Mouse (Mus musculus) CH12.LX (cell line): Measurements from ENCODE around the gene Gnptab. TPM values are rescaled to one million over a fixed set of nuclear protein-coding genes. Genes with fewer than 3 reads are reported as not detected.

Experiments used
- DNase-seq: peaks from one replicate; pipeline ENCODE4 v3.0.0-alpha.2; 2013; ENCODE audit errors: extremely low read depth
- H3K27ac ChIP-seq: 2 replicates; pipeline ENCODE4 v1.5.1; 2012; ENCODE audit warnings: low read depth, mild to moderate bottlenecking, control low read depth, moderate library complexity; ENCODE audit not compliant: insufficient read depth
- H3K27me3 ChIP-seq: replicated peaks from 2 replicates; pipeline ENCODE3; 2012; ENCODE audit warnings: inconsistent platforms
- H3K36me3 ChIP-seq, 2 experiments: replicated peaks in 1 of 2; 2 replicates each; pipeline versions ENCODE3 to v1.6.1; 2012; ENCODE audit warnings: inconsistent platforms in 1 of 2, low read length in 1 of 2, mild to moderate bottlenecking in 1 of 2, mixed read lengths in 1 of 2, moderate library complexity in 1 of 2; ENCODE audit not compliant: control insufficient read depth in 1 of 2, insufficient read depth in 1 of 2
- H3K4me1 ChIP-seq, 2 experiments: 2 replicates each; pipeline ENCODE4 v1.6.1; 2012; ENCODE audit warnings: inconsistent platforms in 1 of 2, moderate library complexity in 1 of 2; ENCODE audit not compliant: insufficient read depth in 2 of 2, control insufficient read depth in 1 of 2
- H3K4me2 ChIP-seq: 2 replicates; pipeline ENCODE4 v1.6.1; 2012; ENCODE audit warnings: low read depth, mild to moderate bottlenecking, control low read depth; ENCODE audit not compliant: poor library complexity, insufficient read depth, severe bottlenecking
- H3K4me3 ChIP-seq, 3 experiments: fragments of 150-350 bp in 1 of 3; sonication (generic) in 1 of 3; replicated peaks in 1 of 3; 2 replicates each; pipeline versions ENCODE3 to v1.5.1; 2011 to 2012; ENCODE audit warnings: low read depth in 2 of 3, low read length in 2 of 3, mild to moderate bottlenecking in 2 of 3, moderate library complexity in 2 of 3, control low read depth in 1 of 3, improper control_type of control experiment in 1 of 3, inconsistent platforms in 1 of 3, mixed read lengths in 1 of 3; ENCODE audit not compliant: poor library complexity in 1 of 3
- H3K79me2 ChIP-seq: replicated peaks from 2 replicates; pipeline ENCODE4 v1.6.1; 2012; ENCODE audit warnings: mild to moderate bottlenecking, moderate library complexity; ENCODE audit not compliant: control insufficient read depth, poor library complexity, insufficient read depth, severe bottlenecking; ENCODE audit errors: extremely low read depth
- H3K9ac ChIP-seq: 2 replicates; pipeline ENCODE4 v1.6.1; 2012; ENCODE audit warnings: low read depth, mild to moderate bottlenecking, control low read depth, moderate library complexity; ENCODE audit not compliant: insufficient read depth
- H3K9me3 ChIP-seq: replicated peaks from 2 replicates; pipeline ENCODE3; 2012; ENCODE audit warnings: low read length, inconsistent platforms, mixed read lengths
- CHD2 ChIP-seq: IDR thresholded peaks from 2 replicates; pipeline ENCODE4 v1.6.1; 2011; ENCODE audit warnings: low read length, improper control_type of control experiment
- CTCF ChIP-seq, 2 experiments: IDR thresholded peaks in 1 of 2; conservative IDR thresholded peaks in 1 of 2; 2 replicates each; pipeline ENCODE4 v1.5.1; 2011 to 2012; ENCODE audit warnings: low read depth in 2 of 2, low read length in 2 of 2, improper control_type of control experiment in 1 of 2, inconsistent platforms in 1 of 2, mild to moderate bottlenecking in 1 of 2, moderate library complexity in 1 of 2
- E2F4 ChIP-seq: IDR thresholded peaks from 2 replicates; pipeline ENCODE4 v1.6.1; 2011; ENCODE audit warnings: low read depth, low read length, improper control_type of control experiment; ENCODE audit not compliant: insufficient replicate concordance
- ELF1 ChIP-seq: IDR thresholded peaks from 2 replicates; pipeline ENCODE4 v1.6.1; 2014; ENCODE audit warnings: low read depth, mild to moderate bottlenecking, inconsistent platforms, low read length, improper control_type of control experiment
- EP300 ChIP-seq: IDR thresholded peaks from 2 replicates; pipeline ENCODE4 v1.6.1; 2011; ENCODE audit warnings: low read length, improper control_type of control experiment
- ETS1 ChIP-seq: conservative IDR thresholded peaks from 2 replicates; pipeline ENCODE4 v1.6.1; 2012; ENCODE audit warnings: low read depth, mild to moderate bottlenecking, inconsistent platforms, low read length, improper control_type of control experiment, moderate library complexity
- GABPA ChIP-seq: IDR thresholded peaks from 2 replicates; pipeline ENCODE4 v1.6.1; 2012; ENCODE audit warnings: low read depth, low read length, improper control_type of control experiment, inconsistent platforms; ENCODE audit not compliant: insufficient replicate concordance
- JUN ChIP-seq: IDR thresholded peaks from 2 replicates; pipeline ENCODE4 v1.6.1; 2011; ENCODE audit warnings: low read depth, mild to moderate bottlenecking, low read length, improper control_type of control experiment, moderate library complexity; ENCODE audit not compliant: insufficient read depth
- JUND ChIP-seq: conservative IDR thresholded peaks from 2 replicates; pipeline ENCODE4 v1.6.1; 2011; ENCODE audit warnings: low read depth, low read length, improper control_type of control experiment
- MEF2A ChIP-seq: IDR thresholded peaks from 2 replicates; pipeline ENCODE4 v1.6.1; 2014; ENCODE audit warnings: low read depth, mild to moderate bottlenecking, inconsistent platforms, low read length, improper control_type of control experiment, borderline replicate concordance
- MXI1 ChIP-seq: IDR thresholded peaks from 2 replicates; pipeline ENCODE4 v1.6.1; 2011; ENCODE audit warnings: mild to moderate bottlenecking, low read depth, low read length, improper control_type of control experiment
- NELFE ChIP-seq: IDR thresholded peaks from 2 replicates; pipeline ENCODE4 v1.6.1; 2011; ENCODE audit warnings: low read depth, low read length, improper control_type of control experiment
- PAX5 ChIP-seq: IDR thresholded peaks from 2 replicates; pipeline ENCODE4 v1.6.1; 2012; ENCODE audit warnings: low read length, inconsistent platforms, mixed read lengths
- RCOR1 ChIP-seq: conservative IDR thresholded peaks from 2 replicates; pipeline ENCODE4 v1.6.1; 2012; ENCODE audit warnings: low read depth, mild to moderate bottlenecking, inconsistent platforms, low read length, improper control_type of control experiment
- SIN3A ChIP-seq: IDR thresholded peaks from 2 replicates; pipeline ENCODE4 v1.6.1; 2012; ENCODE audit warnings: low read length, improper control_type of control experiment, inconsistent platforms
- SMC3 ChIP-seq: IDR thresholded peaks from 2 replicates; pipeline ENCODE4 v1.6.1; 2011; ENCODE audit warnings: low read depth, low read length, improper control_type of control experiment
- TCF12 ChIP-seq: IDR thresholded peaks from 2 replicates; pipeline ENCODE4 v1.6.1; 2014; ENCODE audit warnings: low read depth, mild to moderate bottlenecking, inconsistent platforms, low read length, improper control_type of control experiment
- UBTF ChIP-seq: IDR thresholded peaks from 2 replicates; pipeline ENCODE4 v1.6.1; 2012; ENCODE audit warnings: low read depth, mild to moderate bottlenecking, inconsistent platforms, low read length, improper control_type of control experiment, moderate library complexity
- USF1 ChIP-seq: IDR thresholded peaks from 2 replicates; pipeline ENCODE4 v1.6.1; 2014; ENCODE audit warnings: low read depth, mild to moderate bottlenecking, inconsistent platforms, low read length, improper control_type of control experiment
- ZMIZ1 ChIP-seq: IDR thresholded peaks from 2 replicates; pipeline ENCODE4 v1.6.1; 2012; ENCODE audit warnings: low read depth, mild to moderate bottlenecking, inconsistent platforms, low read length, improper control_type of control experiment
- ZNF384 ChIP-seq: IDR thresholded peaks from 2 replicates; pipeline ENCODE4 v1.6.1; 2012; ENCODE audit warnings: low read depth, low read length, improper control_type of control experiment, inconsistent platforms
- dilution Hi-C: fragments of 300-500 bp; cut with MboI; formaldehyde crosslinking; loops from 2 replicates; pipeline ENCODE4 v1.14.3; 2020; ENCODE audit warnings: low sequenced_read_pairs; ENCODE audit not compliant: extremely low pct_unique_long_range_greater_than_20kb, extremely low pct_ligation_motif_present
- in situ Hi-C: fragments of 300-500 bp; cut with MboI; formaldehyde crosslinking; loops from 3 replicates; pipeline ENCODE4 v1.14.3; 2019; ENCODE audit warnings: low sequenced_read_pairs, low pct_ligation_motif_present, low pct_unique_long_range_greater_than_20kb, mixed read lengths
- polyA plus RNA-seq: library from polyadenylated mRNA; unstranded; fragments of >175 nt; gene quantifications from 2 replicates; pipeline ENCODE4 v1.2.1, GENCODE M21; 2012; ENCODE audit warnings: low read depth; ENCODE audit not compliant: insufficient read length
- total RNA-seq, 2 experiments: library from RNA; depleted of rRNA; stranded (reverse); fragments of 300-350 nt in 1 of 2; fragments of >200 nt in 1 of 2; gene quantifications; 2 replicates each; pipeline ENCODE4 v1.2.3; 2012 to 2014

Gnptab gene
- total and polyA plus RNA-seq, 3 experiments = 13.2 to 38.2 (median 18.0) TPM

DNA sequence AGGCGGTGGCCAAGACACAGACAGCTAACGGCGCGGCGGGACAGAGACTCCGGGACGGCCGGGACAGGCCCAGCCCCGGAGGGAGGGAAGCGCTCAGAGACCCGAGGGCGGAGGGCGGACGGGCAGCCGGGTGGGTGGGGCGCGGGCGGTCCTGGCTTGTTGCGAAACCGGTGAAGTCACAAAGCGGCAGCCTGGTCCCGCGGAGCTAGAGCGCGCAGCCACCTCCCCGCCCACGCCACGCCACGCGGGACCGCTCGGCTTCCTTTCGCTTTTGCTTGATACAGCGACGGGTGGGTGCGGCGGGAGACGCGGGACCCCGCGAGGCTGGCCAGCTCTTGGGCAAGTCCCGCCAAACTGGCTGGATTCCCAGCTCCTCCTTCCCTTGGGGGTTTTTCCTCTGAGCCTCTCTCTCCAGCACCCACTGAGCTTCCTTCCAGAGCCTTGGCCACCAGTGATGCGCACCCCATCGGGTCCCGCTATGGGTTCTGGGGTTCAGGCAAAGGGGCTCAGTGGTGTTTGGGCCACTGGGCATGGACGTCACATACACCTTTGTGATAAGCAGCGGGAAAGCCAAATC is 21.9 kb upstream of the Gnptab start:
- no peaks in the 10 kb centered on the region for H3K27me3 ChIP-seq
- in situ Hi-C loops = loop anchor here (25.0 kb wide), 1 partner anchor 230 kb away; no protein-coding TSS in a partner anchor
- no peak for TF ChIP-seq UBTF
- TF ChIP-seq CHD2 = no peak
- no peak for TF ChIP-seq ELF1
- no peak for TF ChIP-seq GABPA
- TF ChIP-seq CTCF (conservative IDR thresholded peaks at IDR 0.05 in 1 of 2, IDR thresholded peaks at IDR 0.05 in 1 of 2; ENCODE audit: low read depth in 2 of 2, low read length in 2 of 2) = no peak
- TF ChIP-seq E2F4 = no peak
- TF ChIP-seq NELFE = no peak
- H3K4me2 ChIP-seq = peak overlapping the region; percentile 65
- no peak for DNase-seq
- peak overlapping the region; percentile 20 to 49 (median 33) for H3K4me3 ChIP-seq
- H3K9me3 ChIP-seq = peaks cover 2% of the 10 kb centered on the region
- peak overlapping the region; percentile 17; the same call in 1 of the 2 replicates for H3K9ac ChIP-seq
- dilution Hi-C loops = no loop called here
- H3K36me3 ChIP-seq = no peaks in the 10 kb centered on the region
- H3K27ac ChIP-seq = no peak overlapping the region
- H3K4me1 ChIP-seq = peaks cover 0 to 3% of the 10 kb centered on the region in 2 experiments; a peak in 1 of 4 replicates
- H3K79me2 ChIP-seq = no peaks in the 10 kb centered on the region

DNA sequence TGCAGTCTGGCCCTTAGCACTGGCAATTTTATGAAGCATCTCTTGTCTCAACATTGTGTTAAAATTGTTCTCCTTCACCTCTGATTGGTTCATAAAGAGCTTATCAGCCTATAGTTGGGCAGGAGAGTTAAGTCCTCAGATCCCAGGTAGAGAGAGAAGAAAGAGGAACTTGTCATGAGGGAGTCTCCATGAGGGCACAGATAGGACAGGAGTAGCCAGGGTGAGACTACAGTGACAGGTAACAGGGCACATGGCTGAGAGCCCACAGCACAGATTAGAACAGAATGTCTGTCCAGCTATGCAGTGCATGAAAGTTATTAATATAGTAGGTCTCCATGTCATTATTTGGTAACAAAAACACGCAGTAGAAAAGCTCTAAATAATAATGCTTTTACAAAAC is 16.7 kb upstream of the Gnptab start:
- no peaks in the 10 kb centered on the region for H3K79me2 ChIP-seq
- H3K27me3 ChIP-seq = no peaks in the 10 kb centered on the region
- H3K4me3 ChIP-seq = no peak overlapping the region
- H3K9me3 ChIP-seq = peaks cover 2% of the 10 kb centered on the region
- DNase-seq = no peak
- in situ Hi-C loops (loop anchor here (25.0 kb wide), 1 partner anchor 225 kb away; no protein-coding TSS in a partner anchor), dilution Hi-C loops (no loop called here)
- H3K9ac ChIP-seq = no peak overlapping the region
- H3K36me3 ChIP-seq = no peaks in the 10 kb centered on the region
- no peak overlapping the region for H3K27ac ChIP-seq
- no peaks in the 10 kb centered on the region for H3K4me1 ChIP-seq
- TF ChIP-seq SIN3A (no peak), GABPA (no peak), ELF1 (no peak), ZNF384 (no peak), E2F4 (no peak), ETS1 (no peak), RCOR1 (no peak), ZMIZ1 (no peak), JUND (no peak), JUN (no peak), EP300 (no peak), SMC3 (no peak), TCF12 (no peak), MXI1 (no peak), CHD2 (no peak), CTCF (conservative IDR thresholded peaks at IDR 0.05 in 1 of 2, IDR thresholded peaks at IDR 0.05 in 1 of 2; ENCODE audit: low read depth in 2 of 2, low read length in 2 of 2) (no peak), UBTF (no peak), USF1 (no peak), PAX5 (no peak), MEF2A (no peak)
- no peak overlapping the region for H3K4me2 ChIP-seq
